Mouse (Mus musculus) lung, postnatal 10 days (tissue): ENCODE data around the gene Cacybp.

Experiments used
- DNase-seq: peaks from one replicate; pipeline ENCODE4 v3.0.0; 2021

Gene Cacybp

GRCm38 (mm10) chr1:160212703-160213669 is at the start of gene Cacybp:
Gene Cacybp, minus strand, starts transcription at chr1:160212875.
- peak; percentile 100 for DNase-seq

- no peak for DNase-seq
These were observed 49.7 kb upstream of the Cacybp start for GRCm38 (mm10) chr1:160262415-160262814.

GRCm38 (mm10) chr1:160261849-160262248 is 49.2 kb upstream of the Cacybp start:
- DNase-seq, result no peak

- DNase-seq, result no peak
These were observed 47.9 kb upstream of the Cacybp start for GRCm38 (mm10) chr1:160260605-160261004.

GRCm38 (mm10) chr1:160259884-160260283 is 47.2 kb upstream of the Cacybp start:
- DNase-seq, result peak; percentile 68

GRCm38 (mm10) chr1:160253108-160253507 is 40.4 kb upstream of the Cacybp start:
- no peak for DNase-seq

GRCm38 (mm10) chr1:160251388-160252007 is 38.8 kb upstream of the Cacybp start:
- peak; percentile 11 for DNase-seq

GRCm38 (mm10) chr1:160250782-160251181 is 38.1 kb upstream of the Cacybp start:
- DNase-seq, result no peak

- DNase-seq, result no peak
These were observed 37.1 kb upstream of the Cacybp start for GRCm38 (mm10) chr1:160249786-160250185.

GRCm38 (mm10) chr1:160247473-160247872 is 34.8 kb upstream of the Cacybp start:
- DNase-seq, result no peak

- no peak for DNase-seq
These were observed 34.2 kb upstream of the Cacybp start for GRCm38 (mm10) chr1:160246844-160247243.

- DNase-seq, result no peak
These were observed 33.3 kb upstream of the Cacybp start for GRCm38 (mm10) chr1:160245954-160246353.

- no peak for DNase-seq
These were observed 32.0 kb upstream of the Cacybp start for GRCm38 (mm10) chr1:160244689-160245088.

- DNase-seq, result no peak
These were observed 27.4 kb upstream of the Cacybp start for GRCm38 (mm10) chr1:160240091-160240490.

- DNase-seq, result no peak
These were observed 26.3 kb upstream of the Cacybp start for GRCm38 (mm10) chr1:160238852-160239443.

- no peak for DNase-seq
These were observed 25.3 kb upstream of the Cacybp start for GRCm38 (mm10) chr1:160237981-160238380.

- DNase-seq, result peak; percentile 73
These were observed 21.2 kb upstream of the Cacybp start for GRCm38 (mm10) chr1:160233921-160234320.

- DNase-seq, result no peak
These were observed 19.4 kb upstream of the Cacybp start for GRCm38 (mm10) chr1:160232113-160232512.

GRCm38 (mm10) chr1:160231013-160231412 is 18.3 kb upstream of the Cacybp start:
- DNase-seq, result peak; percentile 64

- DNase-seq, result no peak
These were observed 15.2 kb upstream of the Cacybp start for GRCm38 (mm10) chr1:160227850-160228249.

GRCm38 (mm10) chr1:160227196-160227595 is 14.5 kb upstream of the Cacybp start:
- DNase-seq, result no peak

- no peak for DNase-seq
These were observed 11.4 kb upstream of the Cacybp start for GRCm38 (mm10) chr1:160224093-160224492.

- no peak for DNase-seq
These were observed 5.2 kb upstream of the Cacybp start for GRCm38 (mm10) chr1:160217898-160218297.

GRCm38 (mm10) chr1:160214171-160214570 is 1.5 kb upstream of the Cacybp start:
- DNase-seq, result no peak
